19 mouse cellular contexts compared by ENCODE assay signal in genomic region chr1:82334506-82334905, GRCm38 (mm10). TPM values are rescaled to one million over a fixed set of nuclear protein-coding genes. Genes with fewer than 3 reads are reported as not detected.
"Had no signal": no experiment of that assay in that cellular context is flagged by ENCODE, and none has a peak within 500 bp of the region (broad histone marks: within the 10 kb centered on the region; RNA-seq: fewer than 3 reads in every experiment).

No protein-coding gene starts in this region.

- H3K27ac ChIP-seq: liver, embryonic 15.5 days; lung, embryonic 15.5 days; macrophage; midbrain, embryonic 12.5 days; neural tube, embryonic 12.5 days had no signal

- H3K9me3 ChIP-seq: liver, embryonic 15.5 days; lung, embryonic 15.5 days; midbrain, embryonic 12.5 days; neural tube, embryonic 12.5 days had no signal

- H3K27me3 ChIP-seq: liver, embryonic 15.5 days; lung, embryonic 15.5 days; megakaryocyte, embryonic 14.5 days; midbrain, embryonic 12.5 days; neural tube, embryonic 12.5 days had no signal

- ATAC-seq: liver, postnatal 0 days; lung, postnatal 0 days; midbrain, embryonic 16.5 days had no signal

- H3K9ac ChIP-seq: liver, embryonic 15.5 days; liver, postnatal 0 days; lung, embryonic 15.5 days; midbrain, embryonic 12.5 days; neural tube, embryonic 12.5 days had no signal

- H3K4me3 ChIP-seq: liver, embryonic 15.5 days; lung, embryonic 15.5 days; megakaryocyte, embryonic 14.5 days; midbrain, embryonic 12.5 days; neural tube, embryonic 12.5 days had no signal

- H3K4me2 ChIP-seq: liver, embryonic 15.5 days; lung, embryonic 15.5 days; midbrain, embryonic 12.5 days; neural tube, embryonic 12.5 days had no signal

- H3K4me1 ChIP-seq: lung, embryonic 15.5 days; neural tube, embryonic 12.5 days had no signal

- H3K36me3 ChIP-seq: liver, embryonic 15.5 days; lung, embryonic 15.5 days; midbrain, embryonic 12.5 days; neural tube, embryonic 12.5 days had no signal

- DNase-seq: liver, postnatal 0 days; lung, adult 2 months; lung, postnatal 14 days; lung, postnatal 36 days; midbrain, embryonic 14.5 days; right cerebral cortex, postnatal 14 days; thymus, adult 18-20 months; thymus, postnatal 14 days; thymus, postnatal 36 days had no signal

RNA-seq across cellular contexts. Expression of gene Irs1, which starts 43.3 kb away (rescaled TPM):
- total RNA-seq: megakaryocyte progenitor cell, adult 5-6 weeks; monocyte, adult 5-6 weeks had no signal
- polyA plus RNA-seq: macrophage had no signal
